Mouse (Mus musculus) liver, postnatal 0 days (tissue): ENCODE measurements at regions not wholly inside any gene's neighbourhood (a gene's known extent, or its start where the extent isn't known, plus 50 kb on each side); places are given as distances from the start of the nearest gene placed in this dataset.

Experiments used
- ATAC-seq: fragments of 200-750 bp; cut with Nextera tagmentation; 2 replicates; pipeline ENCODE4 v1.8.0; 2017; ENCODE audit warnings: mild to moderate bottlenecking, moderate library complexity
- DNase-seq: peaks from one replicate; pipeline ENCODE4 v3.0.0-alpha.2; 2016
- H3K27ac ChIP-seq: fragments of 300-500 bp; sonication (generic); 2 replicates; pipeline ENCODE4 v1.5.1; 2014; ENCODE audit warnings: antibody characterized with exemption, moderate library complexity, mild to moderate bottlenecking, low read depth
- H3K27me3 ChIP-seq: fragments of 300-500 bp; sonication (generic); 2 replicates; pipeline ENCODE4 v1.6.1; 2014; ENCODE audit warnings: low read length, control low read depth, mixed read lengths; ENCODE audit not compliant: insufficient read depth
- H3K36me3 ChIP-seq: fragments of 300-500 bp; sonication (generic); replicated peaks from 2 replicates; pipeline ENCODE4 v1.6.1; 2014; ENCODE audit warnings: mild to moderate bottlenecking, control low read depth, low read length, moderate library complexity, mixed read lengths; ENCODE audit not compliant: insufficient read depth
- H3K4me1 ChIP-seq: fragments of 300-500 bp; sonication (generic); 2 replicates; pipeline ENCODE4 v1.6.1; 2014; ENCODE audit warnings: antibody characterized with exemption, mild to moderate bottlenecking, control low read depth; ENCODE audit not compliant: insufficient read depth
- H3K4me2 ChIP-seq: fragments of 300-500 bp; sonication (generic); 2 replicates; pipeline ENCODE4 v1.6.1; 2014; ENCODE audit warnings: low read depth, mild to moderate bottlenecking, low read length, moderate library complexity, mixed read lengths
- H3K4me3 ChIP-seq: fragments of 300-500 bp; sonication (generic); 2 replicates; pipeline ENCODE4 v1.5.1; 2014; ENCODE audit warnings: low read depth, low read length
- H3K9ac ChIP-seq: fragments of 300-500 bp; sonication (generic); replicated peaks from 2 replicates; pipeline ENCODE4 v1.6.1; 2014; ENCODE audit warnings: mild to moderate bottlenecking, moderate library complexity
- H3K9me3 ChIP-seq: fragments of 300-500 bp; sonication (generic); 2 replicates; pipeline ENCODE4 v1.6.1; 2016; ENCODE audit warnings: mild to moderate bottlenecking, control low read depth, low read length, mixed read lengths
- CTCF ChIP-seq: sonication (generic); IDR thresholded peaks from 2 replicates; pipeline ENCODE4 v1.5.1; 2016; ENCODE audit warnings: antibody characterized with exemption, low read depth
- EP300 ChIP-seq: IDR thresholded peaks from 2 replicates; pipeline ENCODE4 v1.6.1; 2016; ENCODE audit warnings: antibody characterized with exemption, low read depth, mild to moderate bottlenecking
- WGBS: fragments of 180-500 bp; shearing (Covaris S2); extraction: QIAGEN DNeasy Blood & Tissue Kit; methylation state at CpG from one replicate; pipeline ENCODE4 v1.1.7; 2014; ENCODE audit not compliant: insufficient replicate concordance; 5-methylcytosine and 5-hydroxymethylcytosine counted together

GRCm38 (mm10) chr4:71283147-71283546 is 474.6 kb downstream of the Gm11232 start:
- TF ChIP-seq CTCF (no peak), EP300 (no peak)
- Histone ChIP-seq H3K36me3 (no peaks in the 10 kb centered on the region), H3K4me1 (no peaks in the 10 kb centered on the region), H3K9me3 (no peaks in the 10 kb centered on the region), H3K27ac (no peak overlapping the region), H3K4me2 (no peak overlapping the region), H3K4me3 (no peak overlapping the region), H3K27me3 (no peaks in the 10 kb centered on the region), H3K9ac (no peak overlapping the region)
- DNase-seq (no peak), ATAC-seq (no peak)
- 65% methylated on average over 1 of the region's 1 CpGs for WGBS

- Histone ChIP-seq H3K9me3 (no peaks in the 10 kb centered on the region), H3K27ac (no peak overlapping the region), H3K36me3 (no peaks in the 10 kb centered on the region), H3K27me3 (no peaks in the 10 kb centered on the region), H3K9ac (no peak overlapping the region), H3K4me3 (no peak overlapping the region), H3K4me1 (no peaks in the 10 kb centered on the region), H3K4me2 (no peak overlapping the region)
- WGBS: 56% methylated on average over 1 of the region's 1 CpGs
- TF ChIP-seq CTCF (no peak), EP300 (no peak)
- DNase-seq: no peak
- ATAC-seq: no peak
Observed at GRCm38 (mm10) chr4:71279710-71280109, 478.1 kb downstream of the Gm11232 start.

GRCm38 (mm10) chr4:71259897-71260296 is 497.9 kb downstream of the Gm11232 start:
- H3K9ac ChIP-seq: no peak overlapping the region
- WGBS: 52% methylated on average over 2 of the region's 2 CpGs

GRCm38 (mm10) chr4:71230497-71230872 is 527.3 kb downstream of the Gm11232 start:
- Histone ChIP-seq H3K36me3 (no peaks in the 10 kb centered on the region), H3K4me2 (no peak overlapping the region), H3K9ac (no peak overlapping the region), H3K4me3 (no peak overlapping the region), H3K27me3 (no peaks in the 10 kb centered on the region), H3K9me3 (no peaks in the 10 kb centered on the region), H3K4me1 (no peaks in the 10 kb centered on the region), H3K27ac (no peak overlapping the region)
- TF ChIP-seq CTCF (no peak), EP300 (no peak)
- WGBS: 75% methylated on average over 4 of the region's 4 CpGs
- ATAC-seq (no peak), DNase-seq (no peak)

More at GRCm38 (mm10) chr4:71259897-71260296, 497.9 kb downstream of the Gm11232 start:
- Histone ChIP-seq H3K27me3 (no peaks in the 10 kb centered on the region), H3K9me3 (no peaks in the 10 kb centered on the region), H3K36me3 (no peaks in the 10 kb centered on the region), H3K27ac (no peak overlapping the region), H3K4me2 (no peak overlapping the region), H3K4me3 (no peak overlapping the region), H3K4me1 (no peaks in the 10 kb centered on the region)
- no peak for ATAC-seq
- DNase-seq: no peak
- TF ChIP-seq CTCF: no peak
- TF ChIP-seq EP300: no peak

GRCm38 (mm10) chr4:71229796-71230496 is 527.8 kb downstream of the Gm11232 start:
- no peaks in the 10 kb centered on the region for H3K4me1 ChIP-seq
- H3K36me3 ChIP-seq: no peaks in the 10 kb centered on the region
- TF ChIP-seq CTCF (no peak), EP300 (no peak)
- no peak for ATAC-seq
- H3K9me3 ChIP-seq: no peaks in the 10 kb centered on the region
- no peak overlapping the region for H3K4me3 ChIP-seq
- H3K27me3 ChIP-seq: no peaks in the 10 kb centered on the region
- H3K27ac ChIP-seq: no peak overlapping the region
- H3K4me2 ChIP-seq: no peak overlapping the region
- H3K9ac ChIP-seq: no peak overlapping the region
- 78% methylated on average over 3 of the region's 3 CpGs for WGBS
- DNase-seq: no peak

- WGBS: 25% methylated on average over 4 of the region's 4 CpGs
- H3K4me2 ChIP-seq: no peak overlapping the region
- no peaks in the 10 kb centered on the region for H3K4me1 ChIP-seq
- H3K9ac ChIP-seq: no peak overlapping the region
- ATAC-seq (no peak), DNase-seq (no peak)
- H3K4me3 ChIP-seq: no peak overlapping the region
- H3K27ac ChIP-seq: no peak overlapping the region
- H3K9me3 ChIP-seq: no peaks in the 10 kb centered on the region
- H3K27me3 ChIP-seq: no peaks in the 10 kb centered on the region
- H3K36me3 ChIP-seq: no peaks in the 10 kb centered on the region
- TF ChIP-seq EP300: no peak
- no peak for TF ChIP-seq CTCF
Observed at GRCm38 (mm10) chr4:71226653-71227052, 531.1 kb downstream of the Gm11232 start.
